Mouse (Mus musculus): ENCODE data around the gene Slc25a11.
A peak's percentile ranks its signal among the peaks of the same experiment; 100 is the strongest.

DNA sequence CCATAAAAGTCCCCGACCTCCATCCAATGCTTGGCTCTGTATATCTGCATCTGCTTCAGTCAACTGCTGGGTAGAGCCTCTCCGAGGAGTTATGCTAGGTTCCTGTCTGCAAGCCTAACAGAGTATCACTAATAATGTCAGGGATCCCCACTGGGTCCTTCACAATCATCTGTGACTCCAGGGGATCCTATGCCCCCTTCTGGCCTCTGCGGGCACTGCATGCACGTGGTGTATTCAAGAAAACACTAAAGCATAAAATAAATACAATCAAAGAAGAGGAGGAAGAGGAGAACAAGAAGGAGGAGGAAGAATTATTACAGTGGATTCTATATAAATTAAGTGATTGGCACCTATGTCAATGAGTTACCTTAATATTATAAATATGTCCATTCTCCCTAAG, 21.8 kb downstream of the Slc25a11 start:
- TF ChIP-seq POLR2A (IDR thresholded peaks at IDR 0.05; ENCODE audit: extremely low read depth, insufficient read depth, low read length) (no peak), CTCF (IDR thresholded peaks at IDR 0.05; ENCODE audit: low read depth, low read length) (peak; percentile 79)
